Mouse (Mus musculus) erythroblast, embryonic 14.5 days (primary cell): ENCODE data around the gene Kif26b.

Source experiments
- GATA1 ChIP-seq: IDR thresholded peaks from 2 replicates; pipeline ENCODE4 v1.6.1; 2012; ENCODE audit warnings: low read length, inconsistent platforms, mixed read lengths
- TAL1 ChIP-seq: IDR thresholded peaks from 3 replicates; pipeline ENCODE4 v1.6.1; 2012; ENCODE audit warnings: low read length, inconsistent platforms, mixed read lengths

DNA sequence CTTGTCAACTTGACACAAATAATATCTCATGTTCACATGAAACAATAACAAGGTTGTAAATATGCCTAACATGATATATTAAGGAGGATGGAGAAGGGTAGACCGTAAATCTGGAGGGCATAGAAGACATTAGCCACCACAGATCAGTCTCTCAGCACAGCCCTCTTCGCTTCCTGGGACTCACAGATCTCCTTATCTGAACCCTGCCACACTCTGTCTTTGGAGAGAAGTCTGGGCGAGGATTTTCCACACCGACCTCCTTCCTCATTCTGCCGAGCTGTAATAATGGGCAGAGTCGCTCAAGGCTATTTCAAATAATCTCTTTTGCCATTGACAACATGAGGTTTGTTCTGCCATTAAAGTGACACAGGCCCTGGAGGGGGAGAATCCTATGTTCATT lies 315.9 kb downstream of the Kif26b start:
- TF ChIP-seq GATA1 (no peak), TAL1 (no peak)
